Mouse (Mus musculus): ENCODE measurements at regions not wholly inside any gene's neighbourhood (a gene's known extent, or its start where the extent isn't known, plus 50 kb on each side); places are given as distances from the start of the nearest gene placed in this dataset.

DNA sequence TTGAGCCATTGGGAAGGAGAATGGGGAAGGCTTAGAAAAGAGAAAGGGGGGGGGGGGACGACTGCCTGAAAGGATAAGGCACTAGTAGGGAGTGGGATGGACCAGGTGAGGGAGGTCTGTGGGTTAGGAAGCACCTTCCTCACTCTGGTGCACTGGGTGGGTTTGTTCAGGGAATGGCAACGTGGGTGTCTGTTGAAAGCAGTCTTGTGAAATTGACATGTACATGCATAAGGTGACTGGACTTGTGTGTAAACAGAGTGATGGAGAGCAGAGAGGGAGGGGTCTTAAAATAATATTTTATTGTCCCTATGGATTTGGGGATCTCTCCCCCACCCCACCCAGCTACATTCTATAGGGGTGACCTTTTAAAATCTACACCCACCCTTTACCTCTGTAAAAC, 485.0 kb downstream of the Prss52 start:
- Histone ChIP-seq H3K27ac (ENCODE audit: low read depth, low read length) (peak overlapping the region; percentile 99), H3K27me3 (ENCODE audit: control insufficient read depth, insufficient read depth, low read length) (peaks cover 31% of the 10 kb centered on the region; the same call in 1 of the 2 replicates), H3K4me2 (replicated peaks; ENCODE audit: low read depth, low read length) (peak overlapping the region; percentile 85), H3K4me1 (replicated peaks; ENCODE audit: control insufficient read depth, insufficient read depth, low read length) (peaks cover 4% of the 10 kb centered on the region), H3K4me3 (ENCODE audit: low read depth, low read length) (peak overlapping the region; percentile 69), H3K9me3 (ENCODE audit: control insufficient read depth, low read length) (no peaks in the 10 kb centered on the region), H3K36me3 (ENCODE audit: control insufficient read depth, insufficient read depth, low read length) (no peaks in the 10 kb centered on the region), H3K9ac (ENCODE audit: low read depth, low read length) (peak overlapping the region; percentile 95)
- ATAC-seq (ENCODE audit: low FRiP score) (peak; percentile 5; the same call in 1 of the 2 replicates), DNase-seq (ENCODE audit: low spot score) (no peak)
- 0% methylated on average over 2 of the region's 2 CpGs for WGBS

DNA sequence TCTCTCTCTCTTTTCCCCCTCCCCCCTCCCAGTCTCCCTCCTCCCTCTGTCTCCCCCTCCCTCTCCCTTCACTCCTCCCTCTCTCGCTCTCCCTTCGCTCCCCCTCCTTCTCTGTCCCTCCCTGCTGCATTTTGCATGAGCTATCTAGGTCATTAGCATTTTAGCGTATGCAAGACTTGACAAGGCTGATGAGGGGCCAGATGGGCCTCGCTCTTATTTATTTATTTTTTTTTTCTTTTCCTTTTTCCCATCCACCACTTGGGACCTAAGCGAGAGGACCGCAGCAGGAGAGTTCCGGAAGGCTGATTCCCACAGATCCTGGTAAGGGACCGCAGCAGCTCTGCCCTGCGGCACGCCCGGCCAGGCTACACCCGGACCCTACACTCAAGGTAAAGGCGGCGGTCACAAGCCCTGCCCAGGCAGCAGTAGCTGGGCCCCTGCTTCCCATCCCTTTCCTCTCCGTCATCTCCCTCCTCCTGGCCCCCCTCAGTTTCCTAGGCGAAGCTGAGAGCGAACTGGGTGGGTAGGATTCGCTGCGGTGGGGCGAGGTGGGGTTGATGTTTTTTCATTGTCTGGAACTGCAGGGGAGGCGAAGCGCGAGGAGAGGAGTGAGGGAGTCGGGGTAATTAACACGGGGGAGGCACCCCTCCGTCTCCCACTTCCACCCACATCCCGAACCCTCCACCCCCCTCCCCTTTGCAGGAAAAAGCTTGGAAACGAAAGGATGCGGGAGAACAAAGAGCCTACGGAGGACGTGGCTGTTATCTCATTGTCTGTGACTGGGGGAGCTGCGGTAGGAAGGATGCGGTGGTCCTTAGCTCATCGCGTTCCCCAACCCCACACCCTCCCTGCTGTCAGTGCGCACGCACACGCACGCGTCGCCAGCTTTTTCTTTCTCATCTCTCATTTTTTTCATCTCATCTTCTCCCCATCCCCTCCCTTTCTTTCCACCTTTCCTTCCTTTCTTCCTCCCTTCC, 485.8 kb downstream of the Prss52 start:
- Histone ChIP-seq H3K9me3 (ENCODE audit: control insufficient read depth, low read length) (no peaks in the 10 kb centered on the region), H3K4me1 (replicated peaks; ENCODE audit: control insufficient read depth, insufficient read depth, low read length) (peaks cover 4% of the 10 kb centered on the region), H3K4me2 (replicated peaks; ENCODE audit: low read depth, low read length) (peak overlapping the region; percentile 85), H3K9ac (ENCODE audit: low read depth, low read length) (peak overlapping the region; percentile 95), H3K36me3 (ENCODE audit: control insufficient read depth, insufficient read depth, low read length) (no peaks in the 10 kb centered on the region), H3K27ac (ENCODE audit: low read depth, low read length) (peak overlapping the region; percentile 99), H3K27me3 (ENCODE audit: control insufficient read depth, insufficient read depth, low read length) (peaks cover 29% of the 10 kb centered on the region; the same call in 1 of the 2 replicates), H3K4me3 (ENCODE audit: low read depth, low read length) (peak overlapping the region; percentile 69)
- ATAC-seq (ENCODE audit: low FRiP score) (peak; percentile 36), DNase-seq (ENCODE audit: low spot score) (peak; percentile 71)
- WGBS = under 1% methylated on average over 41 of the region's 41 CpGs

- 1% methylated on average over 15 of the region's 15 CpGs for WGBS
- peak overlapping the region; percentile 69 for H3K4me3 ChIP-seq (ENCODE audit: low read depth, low read length)
- DNase-seq (ENCODE audit: low spot score) (peak; percentile 54), ATAC-seq (ENCODE audit: low FRiP score) (no peak)
- peak overlapping the region; percentile 85 for H3K4me2 ChIP-seq (replicated peaks; ENCODE audit: low read depth, low read length)
- H3K9me3 ChIP-seq (ENCODE audit: control insufficient read depth, low read length) = no peaks in the 10 kb centered on the region
- H3K27me3 ChIP-seq (ENCODE audit: control insufficient read depth, insufficient read depth, low read length) = peaks cover 27% of the 10 kb centered on the region; the same call in 1 of the 2 replicates
- no peaks in the 10 kb centered on the region for H3K36me3 ChIP-seq (ENCODE audit: control insufficient read depth, insufficient read depth, low read length)
- peaks cover 4% of the 10 kb centered on the region for H3K4me1 ChIP-seq (replicated peaks; ENCODE audit: control insufficient read depth, insufficient read depth, low read length)
- peak overlapping the region; percentile 99 for H3K27ac ChIP-seq (ENCODE audit: low read depth, low read length)
- peak overlapping the region; percentile 95 for H3K9ac ChIP-seq (ENCODE audit: low read depth, low read length)
Measured at GRCm38 (mm10) chr14:64590611-64591010, 486.5 kb downstream of the Prss52 start.

GRCm38 (mm10) chr14:64591091-64591976, 487.2 kb downstream of the Prss52 start:
- 5% methylated on average over 14 of the region's 14 CpGs for WGBS
- H3K27ac ChIP-seq (ENCODE audit: low read depth, low read length) = peak overlapping the region; percentile 99
- H3K9ac ChIP-seq (ENCODE audit: low read depth, low read length) = peak overlapping the region; percentile 95
- peak overlapping the region; percentile 85 for H3K4me2 ChIP-seq (replicated peaks; ENCODE audit: low read depth, low read length)
- H3K4me3 ChIP-seq (ENCODE audit: low read depth, low read length) = peak overlapping the region; percentile 69
- H3K36me3 ChIP-seq (ENCODE audit: control insufficient read depth, insufficient read depth, low read length) = no peaks in the 10 kb centered on the region
- ATAC-seq (ENCODE audit: low FRiP score) (no peak), DNase-seq (ENCODE audit: low spot score) (peak; percentile 51)
- H3K9me3 ChIP-seq (ENCODE audit: control insufficient read depth, low read length) = no peaks in the 10 kb centered on the region
- H3K27me3 ChIP-seq (ENCODE audit: control insufficient read depth, insufficient read depth, low read length) = peaks cover 25% of the 10 kb centered on the region; the same call in 1 of the 2 replicates
- peaks cover 4% of the 10 kb centered on the region for H3K4me1 ChIP-seq (replicated peaks; ENCODE audit: control insufficient read depth, insufficient read depth, low read length)

DNA sequence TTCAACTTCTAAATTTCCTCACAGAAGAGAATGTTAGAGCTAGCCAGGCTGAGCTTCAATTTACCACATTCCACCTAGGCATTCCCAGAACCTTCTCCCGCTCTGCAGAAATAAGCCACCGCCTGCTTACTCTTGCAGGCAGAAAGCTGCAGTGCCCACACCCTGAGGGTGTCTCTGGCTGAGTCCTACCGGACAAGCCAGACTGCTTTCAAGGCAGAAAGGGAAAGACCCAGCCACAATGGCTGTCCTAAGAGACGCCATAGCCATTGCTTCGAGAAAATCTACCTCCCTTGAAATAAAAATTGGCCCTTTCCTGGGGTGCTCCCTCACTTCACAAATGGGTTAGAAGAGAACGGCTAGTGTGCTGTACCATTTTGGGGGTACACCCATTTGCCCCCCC, 488.1 kb downstream of the Prss52 start:
- Histone ChIP-seq H3K9ac (ENCODE audit: low read depth, low read length) (peak overlapping the region; percentile 95), H3K27ac (ENCODE audit: low read depth, low read length) (peak overlapping the region; percentile 99)

GRCm38 (mm10) chr14:64592706-64593320, 488.7 kb downstream of the Prss52 start:
- H3K9ac ChIP-seq (ENCODE audit: low read depth, low read length) = peak overlapping the region; percentile 95
- no peaks in the 10 kb centered on the region for H3K36me3 ChIP-seq (ENCODE audit: control insufficient read depth, insufficient read depth, low read length)
- H3K27ac ChIP-seq (ENCODE audit: low read depth, low read length) = peak overlapping the region; percentile 99
- peak overlapping the region; percentile 85 for H3K4me2 ChIP-seq (replicated peaks; ENCODE audit: low read depth, low read length)
- H3K27me3 ChIP-seq (ENCODE audit: control insufficient read depth, insufficient read depth, low read length) = peaks cover 18% of the 10 kb centered on the region; the same call in 1 of the 2 replicates
- 70% methylated on average over 13 of the region's 13 CpGs for WGBS
- peaks cover 4% of the 10 kb centered on the region for H3K4me1 ChIP-seq (replicated peaks; ENCODE audit: control insufficient read depth, insufficient read depth, low read length)
- no peak for ATAC-seq (ENCODE audit: low FRiP score)
- peak overlapping the region; percentile 69 for H3K4me3 ChIP-seq (ENCODE audit: low read depth, low read length)
- H3K9me3 ChIP-seq (ENCODE audit: control insufficient read depth, low read length) = no peaks in the 10 kb centered on the region
- peak; percentile 31 for DNase-seq (ENCODE audit: low spot score)

More for the DNA sequence above, 488.1 kb downstream of the Prss52 start:
- Histone ChIP-seq H3K27me3 (ENCODE audit: control insufficient read depth, insufficient read depth, low read length) (peaks cover 23% of the 10 kb centered on the region; the same call in 1 of the 2 replicates), H3K36me3 (ENCODE audit: control insufficient read depth, insufficient read depth, low read length) (no peaks in the 10 kb centered on the region), H3K4me1 (replicated peaks; ENCODE audit: control insufficient read depth, insufficient read depth, low read length) (peaks cover 4% of the 10 kb centered on the region), H3K4me2 (replicated peaks; ENCODE audit: low read depth, low read length) (peak overlapping the region; percentile 85), H3K4me3 (ENCODE audit: low read depth, low read length) (peak overlapping the region; percentile 69), H3K9me3 (ENCODE audit: control insufficient read depth, low read length) (no peaks in the 10 kb centered on the region)
- 48% methylated on average over 6 of the region's 6 CpGs for WGBS
- ATAC-seq (ENCODE audit: low FRiP score) (no peak), DNase-seq (ENCODE audit: low spot score) (peak; percentile 27)

DNA sequence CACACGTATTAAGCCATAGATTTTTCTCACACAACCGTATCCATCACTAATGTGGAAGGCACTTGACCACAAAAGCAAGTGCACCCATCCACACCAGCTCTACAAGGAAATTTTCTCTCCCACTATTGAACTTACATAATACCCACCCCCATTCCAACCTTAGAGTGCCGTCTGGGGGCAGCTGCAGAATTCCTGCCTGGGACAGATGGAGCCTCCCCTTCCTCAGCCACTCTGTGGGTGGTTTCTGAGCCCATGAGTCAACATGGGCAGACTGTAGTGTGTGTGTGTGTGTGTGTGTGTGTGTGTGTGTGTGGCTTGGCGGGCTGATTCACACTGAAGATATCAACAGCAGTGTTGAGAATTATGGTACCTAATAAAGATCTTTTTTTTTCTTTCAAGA, 489.5 kb downstream of the Prss52 start:
- WGBS = 25% methylated on average over 4 of the region's 4 CpGs
- Histone ChIP-seq H3K27me3 (ENCODE audit: control insufficient read depth, insufficient read depth, low read length) (peaks cover 18% of the 10 kb centered on the region; the same call in 1 of the 2 replicates), H3K4me3 (ENCODE audit: low read depth, low read length) (no peak overlapping the region; the same call in 1 of the 2 replicates), H3K27ac (ENCODE audit: low read depth, low read length) (peak overlapping the region; percentile 99), H3K9me3 (ENCODE audit: control insufficient read depth, low read length) (no peaks in the 10 kb centered on the region), H3K9ac (ENCODE audit: low read depth, low read length) (peak overlapping the region; percentile 49; the same call in 1 of the 2 replicates), H3K36me3 (ENCODE audit: control insufficient read depth, insufficient read depth, low read length) (no peaks in the 10 kb centered on the region), H3K4me2 (replicated peaks; ENCODE audit: low read depth, low read length) (peak overlapping the region; percentile 85), H3K4me1 (replicated peaks; ENCODE audit: control insufficient read depth, insufficient read depth, low read length) (peaks cover 4% of the 10 kb centered on the region)
- ATAC-seq (ENCODE audit: low FRiP score) (peak; percentile 13), DNase-seq (ENCODE audit: low spot score) (peak; percentile 63)
